Mouse (Mus musculus): Measurements from ENCODE around the gene Gm6592. TPM values are rescaled to one million over a fixed set of nuclear protein-coding genes. Genes with fewer than 3 reads are reported as not detected.
"Not testable (repeated sequence)": the region's sequence is repeated elsewhere in the genome, so short reads cannot be mapped to it uniquely, and the experiment has no call there.

Gm6592 gene
- not detected for total RNA-seq (2021)

GRCm38 (mm10) chrX:8843694-8844093, at the start of gene Gm6592:
Gm6592 (plus strand) TSS chrX:8843994.
- intact Hi-C loops (cut with DNase I): no loop called here
- no peak for DNase-seq (ENCODE audit: low spot score)

- intact Hi-C loops (cut with DNase I); DNase-seq (ENCODE audit: low spot score): not testable (repeated sequence)
Measured at GRCm38 (mm10) chrX:8803391-8803790, 40.4 kb upstream of the Gm6592 start, which contains the start of gene Ssxb5. Ssxb5 (plus strand) TSS chrX:8803691.

- no peak for DNase-seq (ENCODE audit: low spot score)
- intact Hi-C loops (cut with DNase I): no loop called here
Measured at GRCm38 (mm10) chrX:8832043-8832442, 11.8 kb upstream of the Gm6592 start.

GRCm38 (mm10) chrX:8852486-8852885, 8.7 kb downstream of the Gm6592 start:
- no peak for DNase-seq (ENCODE audit: low spot score)
- intact Hi-C loops (cut with DNase I): no loop called here

- intact Hi-C loops (cut with DNase I); DNase-seq (ENCODE audit: low spot score): not testable (repeated sequence)
Measured at GRCm38 (mm10) chrX:8864331-8864730, 20.5 kb downstream of the Gm6592 start.

- DNase-seq (ENCODE audit: low spot score); intact Hi-C loops (cut with DNase I): not testable (repeated sequence)
Measured at GRCm38 (mm10) chrX:8873953-8874352, 30.2 kb downstream of the Gm6592 start, which contains the start of gene Gm5751. Gm5751 (plus strand) TSS chrX:8874253.

GRCm38 (mm10) chrX:8884336-8884735, 40.5 kb downstream of the Gm6592 start:
- intact Hi-C loops (cut with DNase I): no loop called here
- DNase-seq (ENCODE audit: low spot score): no peak

GRCm38 (mm10) chrX:8891975-8892342, 48.2 kb downstream of the Gm6592 start:
- intact Hi-C loops (cut with DNase I): no loop called here

GRCm38 (mm10) chrX:8892343-8893155, 48.8 kb downstream of the Gm6592 start, which contains the start of gene B630019K06Rik:
B630019K06Rik (plus strand) TSS chrX:8892382.
- intact Hi-C loops (cut with DNase I): no loop called here
- peak; percentile 48 for DNase-seq (ENCODE audit: low spot score)

More at GRCm38 (mm10) chrX:8891975-8892342, 48.2 kb downstream of the Gm6592 start:
- no peak for DNase-seq (ENCODE audit: low spot score)

- intact Hi-C loops (cut with DNase I): no loop called here
Measured at GRCm38 (mm10) chrX:8893182-8893651, 49.4 kb downstream of the Gm6592 start.

More at GRCm38 (mm10) chrX:8893182-8893651, 49.4 kb downstream of the Gm6592 start:
- DNase-seq (ENCODE audit: low spot score): no peak

Other genes starting within 250 kb of the Gm6592 start
- gene Ssxb8, start 153.2 kb upstream of the Gm6592 start, total RNA-seq (2021): not detected
- gene Ssx9, start 95.6 kb upstream of the Gm6592 start, total RNA-seq (2021): not detected
- not detected for gene Ssxb5, start 40.3 kb upstream of the Gm6592 start, total RNA-seq (2021)
- not detected for gene Gm5751, start 30.3 kb downstream of the Gm6592 start, total RNA-seq (2021)
- gene B630019K06Rik, start 48.4 kb downstream of the Gm6592 start, total RNA-seq (2021): under 1 TPM; 0.81 to 0.83 TPM
- gene Fthl17b, start 119.0 kb downstream of the Gm6592 start, total RNA-seq (2021): not detected
- not detected for gene Fthl17c, start 132.6 kb downstream of the Gm6592 start, total RNA-seq (2021)
- gene Fthl17d, start 142.8 kb downstream of the Gm6592 start, total RNA-seq (2021): not detected
- not detected for gene Fthl17e, start 189.5 kb downstream of the Gm6592 start, total RNA-seq (2021)
- not detected for gene Fthl17f, start 219.0 kb downstream of the Gm6592 start, total RNA-seq (2021)